Mouse (Mus musculus) forebrain, embryonic 16.5 days (tissue): ENCODE data around the gene Gp9. TPM values are rescaled to one million over a fixed set of nuclear protein-coding genes. Genes with fewer than 3 reads are reported as not detected.

Experiments used
- ATAC-seq: fragments of 200-750 bp; cut with Nextera tagmentation; 2 replicates; pipeline ENCODE4 v1.8.0; 2017; ENCODE audit warnings: mild to moderate bottlenecking, moderate library complexity
- H3K27ac ChIP-seq: fragments of 300-500 bp; sonication (generic); 2 replicates; pipeline ENCODE4 v1.5.1; 2014; ENCODE audit warnings: low read length, control low read depth
- H3K27me3 ChIP-seq: fragments of 300-500 bp; sonication (generic); replicated peaks from 2 replicates; pipeline ENCODE4 v1.6.1; 2014; ENCODE audit warnings: low read length; ENCODE audit not compliant: control insufficient read depth, insufficient read depth
- H3K36me3 ChIP-seq: fragments of 300-500 bp; sonication (generic); 2 replicates; pipeline ENCODE4 v1.6.1; 2014; ENCODE audit not compliant: control insufficient read depth, insufficient read depth
- H3K4me1 ChIP-seq: fragments of 300-500 bp; sonication (generic); replicated peaks from 2 replicates; pipeline ENCODE4 v1.6.1; 2014; ENCODE audit warnings: low read length; ENCODE audit not compliant: control insufficient read depth, insufficient read depth
- H3K4me2 ChIP-seq: fragments of 300-500 bp; sonication (generic); 2 replicates; pipeline ENCODE4 v1.6.1; 2014; ENCODE audit warnings: mild to moderate bottlenecking, low read length, control low read depth
- H3K4me3 ChIP-seq: fragments of 300-500 bp; sonication (generic); replicated peaks from 2 replicates; pipeline ENCODE4 v1.5.1; 2014; ENCODE audit warnings: mild to moderate bottlenecking, low read length, control low read depth
- H3K9ac ChIP-seq: fragments of 300-500 bp; sonication (generic); replicated peaks from 2 replicates; pipeline ENCODE4 v1.6.1; 2014; ENCODE audit warnings: low read depth, low read length, control low read depth
- H3K9me3 ChIP-seq: fragments of 300-500 bp; sonication (generic); 2 replicates; pipeline ENCODE4 v1.6.1; 2016; ENCODE audit warnings: low read length; ENCODE audit not compliant: control insufficient read depth
- WGBS: fragments of 180-500 bp; shearing (Covaris S2); extraction: QIAGEN DNeasy Blood & Tissue Kit; methylation state at CpG from one replicate; pipeline ENCODE4 v1.1.7; 2014; 5-methylcytosine and 5-hydroxymethylcytosine counted together
- polyA plus RNA-seq: library from polyadenylated mRNA; unstranded; fragments of >200 nt; fragmentation: Nextera tagmentation; extraction: Ambion mirVana; gene quantifications from 2 replicates; pipeline ENCODE4 v1.2.1, GENCODE M21; 2015

The Gp9 gene
- polyA plus RNA-seq, 1 experiment from 2014 or later: 0.24 TPM

- Histone ChIP-seq H3K27me3 (no peaks in the 10 kb centered on the region), H3K4me3 (no peak overlapping the region), H3K27ac (no peak overlapping the region), H3K9me3 (no peaks in the 10 kb centered on the region), H3K4me1 (no peaks in the 10 kb centered on the region), H3K36me3 (no peaks in the 10 kb centered on the region), H3K9ac (no peak overlapping the region), H3K4me2 (no peak overlapping the region)
- WGBS: 69% methylated on average over 2 of the region's 2 CpGs
- ATAC-seq: no peak
Measured at GRCm38 (mm10) chr6:87746849-87747248, 31.0 kb upstream of the Gp9 start.

GRCm38 (mm10) chr6:87748078-87748477, 29.8 kb upstream of the Gp9 start:
- Histone ChIP-seq H3K36me3 (no peaks in the 10 kb centered on the region), H3K27ac (no peak overlapping the region), H3K9me3 (no peaks in the 10 kb centered on the region), H3K4me3 (no peak overlapping the region), H3K27me3 (no peaks in the 10 kb centered on the region), H3K4me1 (no peaks in the 10 kb centered on the region), H3K9ac (no peak overlapping the region), H3K4me2 (no peak overlapping the region)
- ATAC-seq: no peak
- WGBS: 88% methylated on average over 2 of the region's 2 CpGs

GRCm38 (mm10) chr6:87748531-87748930, 29.3 kb upstream of the Gp9 start:
- no peaks in the 10 kb centered on the region for H3K27me3 ChIP-seq
- no peak overlapping the region for H3K4me2 ChIP-seq
- WGBS: 92% methylated on average over 6 of the region's 6 CpGs
- ATAC-seq: no peak
- H3K9ac ChIP-seq: no peak overlapping the region
- no peak overlapping the region for H3K27ac ChIP-seq
- H3K36me3 ChIP-seq: no peaks in the 10 kb centered on the region
- no peaks in the 10 kb centered on the region for H3K4me1 ChIP-seq
- no peak overlapping the region for H3K4me3 ChIP-seq
- H3K9me3 ChIP-seq: no peaks in the 10 kb centered on the region

- no peaks in the 10 kb centered on the region for H3K36me3 ChIP-seq
- H3K4me2 ChIP-seq: no peak overlapping the region
- no peaks in the 10 kb centered on the region for H3K4me1 ChIP-seq
- H3K27me3 ChIP-seq: no peaks in the 10 kb centered on the region
- WGBS: 96% methylated on average over 8 of the region's 8 CpGs
- no peak overlapping the region for H3K27ac ChIP-seq
- H3K9me3 ChIP-seq: no peaks in the 10 kb centered on the region
- no peak overlapping the region for H3K4me3 ChIP-seq
- no peak for ATAC-seq
- H3K9ac ChIP-seq: no peak overlapping the region
Measured at GRCm38 (mm10) chr6:87750184-87750910, 27.5 kb upstream of the Gp9 start.

GRCm38 (mm10) chr6:87751574-87751973, 26.3 kb upstream of the Gp9 start:
- no peaks in the 10 kb centered on the region for H3K36me3 ChIP-seq
- no peak overlapping the region for H3K9ac ChIP-seq
- ATAC-seq: no peak
- no peaks in the 10 kb centered on the region for H3K27me3 ChIP-seq
- no peak overlapping the region for H3K27ac ChIP-seq
- WGBS: 94% methylated on average over 6 of the region's 6 CpGs
- no peak overlapping the region for H3K4me2 ChIP-seq
- H3K4me1 ChIP-seq: no peaks in the 10 kb centered on the region
- H3K9me3 ChIP-seq: no peaks in the 10 kb centered on the region
- no peak overlapping the region for H3K4me3 ChIP-seq

- H3K27me3 ChIP-seq: no peaks in the 10 kb centered on the region
- WGBS: 95% methylated on average over 4 of the region's 4 CpGs
- H3K36me3 ChIP-seq: no peaks in the 10 kb centered on the region
- H3K4me2 ChIP-seq: no peak overlapping the region
- ATAC-seq: no peak
- H3K9ac ChIP-seq: no peak overlapping the region
- no peaks in the 10 kb centered on the region for H3K4me1 ChIP-seq
- no peak overlapping the region for H3K4me3 ChIP-seq
- no peak overlapping the region for H3K27ac ChIP-seq
- H3K9me3 ChIP-seq: no peaks in the 10 kb centered on the region
Measured at GRCm38 (mm10) chr6:87755196-87755595, 22.7 kb upstream of the Gp9 start.

- Histone ChIP-seq H3K36me3 (no peaks in the 10 kb centered on the region), H3K4me2 (no peak overlapping the region), H3K4me3 (no peak overlapping the region), H3K27ac (no peak overlapping the region), H3K27me3 (no peaks in the 10 kb centered on the region), H3K4me1 (no peaks in the 10 kb centered on the region), H3K9me3 (no peaks in the 10 kb centered on the region), H3K9ac (no peak overlapping the region)
- no peak for ATAC-seq
- WGBS: 94% methylated on average over 8 of the region's 8 CpGs
Measured at GRCm38 (mm10) chr6:87756896-87757295, 21.0 kb upstream of the Gp9 start.

- Histone ChIP-seq H3K9ac (no peak overlapping the region), H3K27ac (no peak overlapping the region), H3K27me3 (no peaks in the 10 kb centered on the region), H3K4me2 (no peak overlapping the region), H3K36me3 (no peaks in the 10 kb centered on the region), H3K4me3 (no peak overlapping the region), H3K9me3 (no peaks in the 10 kb centered on the region), H3K4me1 (no peaks in the 10 kb centered on the region)
- WGBS: 73% methylated on average over 3 of the region's 3 CpGs
- no peak for ATAC-seq
Measured at GRCm38 (mm10) chr6:87759404-87759803, 18.5 kb upstream of the Gp9 start.

GRCm38 (mm10) chr6:87759850-87760249, 18.0 kb upstream of the Gp9 start:
- no peaks in the 10 kb centered on the region for H3K4me1 ChIP-seq
- H3K4me3 ChIP-seq: no peak overlapping the region
- H3K27ac ChIP-seq: no peak overlapping the region
- no peaks in the 10 kb centered on the region for H3K27me3 ChIP-seq
- H3K9ac ChIP-seq: no peak overlapping the region
- WGBS: 73% methylated on average over 3 of the region's 3 CpGs
- ATAC-seq: no peak
- no peaks in the 10 kb centered on the region for H3K36me3 ChIP-seq
- H3K9me3 ChIP-seq: no peaks in the 10 kb centered on the region
- no peak overlapping the region for H3K4me2 ChIP-seq

GRCm38 (mm10) chr6:87762161-87762560, 15.7 kb upstream of the Gp9 start:
- H3K4me2 ChIP-seq: no peak overlapping the region
- ATAC-seq: no peak
- H3K36me3 ChIP-seq: no peaks in the 10 kb centered on the region
- WGBS: 92% methylated on average over 5 of the region's 5 CpGs
- no peaks in the 10 kb centered on the region for H3K9me3 ChIP-seq
- no peaks in the 10 kb centered on the region for H3K27me3 ChIP-seq
- H3K4me3 ChIP-seq: no peak overlapping the region
- H3K4me1 ChIP-seq: no peaks in the 10 kb centered on the region
- no peak overlapping the region for H3K9ac ChIP-seq
- no peak overlapping the region for H3K27ac ChIP-seq
